Mouse (Mus musculus) megakaryocyte, adult 5-6 weeks (primary cell): Measurements from ENCODE around the gene Prune1. TPM values are rescaled to one million over a fixed set of nuclear protein-coding genes. Genes with fewer than 3 reads are reported as not detected.

ENCODE experiments used
- ATAC-seq: 2 replicates; pipeline ENCODE4 v1.8.0; 2016; ENCODE audit warnings: mild to moderate bottlenecking, inconsistent platforms; ENCODE audit not compliant: poor library complexity, severe bottlenecking
- total RNA-seq, 2 experiments: library from RNA; stranded (forward) in 1 of 2; stranded (reverse) in 1 of 2; fragments of 153-499, 151-499 nt in 1 of 2; fragments of 221-1000, 200-1000 nt in 1 of 2; gene quantifications; 2 replicates each; pipeline versions ENCODE4 v1.2.3 to v1.2.4; 2015 to 2017

The Prune1 gene
- total RNA-seq, 2 experiments from 2014 or later: 10.2 to 12.4 TPM

DNA sequence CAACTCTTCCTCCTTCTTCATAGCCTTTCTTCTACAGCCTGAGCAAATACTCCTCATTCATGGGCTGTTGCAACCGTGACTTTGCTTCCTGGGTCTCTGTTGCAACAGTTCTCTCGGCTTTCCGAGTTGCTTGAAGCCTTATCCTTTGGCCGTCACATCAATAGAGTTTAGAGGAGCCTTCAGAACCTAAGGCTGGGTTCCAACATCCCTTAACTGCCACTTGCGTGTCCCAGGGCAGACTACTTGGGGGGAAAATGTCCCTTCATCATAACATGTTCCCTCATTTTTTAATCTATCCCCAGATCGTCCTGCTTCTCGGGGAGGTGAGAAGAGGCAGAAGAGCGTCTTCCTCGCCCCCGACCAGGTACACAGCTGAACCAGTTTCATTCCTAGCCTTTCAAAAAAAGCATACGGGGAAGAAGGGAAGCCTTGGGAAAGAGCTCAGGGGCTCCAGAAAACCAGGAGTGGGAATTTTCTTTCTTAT is 547 bp upstream of the Prune1 start:
- peak; percentile 61 for ATAC-seq

DNA sequence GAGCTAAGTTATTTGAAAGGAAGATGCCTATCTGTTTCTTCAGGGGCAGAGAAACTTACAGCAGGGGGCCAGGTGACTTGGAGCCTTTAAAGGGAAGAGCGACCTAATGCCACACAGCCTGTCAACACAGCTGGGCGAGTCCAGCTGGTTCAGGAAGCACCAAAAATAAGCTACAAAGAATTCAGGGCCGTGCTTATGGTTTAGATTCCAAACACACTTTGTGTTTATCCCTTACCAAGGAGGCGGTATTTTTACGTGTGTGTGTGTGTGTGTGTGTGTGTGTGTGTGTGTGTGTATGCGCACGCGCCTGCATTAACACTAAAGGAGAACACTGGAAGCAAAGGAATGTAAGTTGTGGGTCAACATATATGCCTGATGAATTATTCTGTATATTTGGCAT is 1.1 kb downstream of the Prune1 start:
- no peak for ATAC-seq

DNA sequence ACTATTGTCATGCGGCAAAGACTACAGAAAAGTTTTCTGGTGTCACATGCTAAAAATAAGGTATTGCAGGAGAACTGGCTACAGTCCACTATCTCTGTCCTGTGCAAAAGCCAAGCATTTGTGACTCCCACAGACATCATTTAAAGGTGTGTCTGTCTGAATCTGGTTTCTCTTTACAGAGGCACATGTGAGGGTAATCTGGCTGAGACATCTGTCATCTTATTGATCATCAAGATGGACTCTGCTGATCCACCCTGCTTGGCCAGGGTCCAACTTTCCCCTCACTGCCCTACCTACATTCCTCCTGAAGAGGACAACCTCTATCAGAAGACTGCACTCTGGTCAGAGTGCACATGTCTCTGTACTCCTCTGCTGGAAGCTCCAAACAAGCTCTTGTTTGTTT is 4.7 kb downstream of the Prune1 start:
- no peak for ATAC-seq

DNA sequence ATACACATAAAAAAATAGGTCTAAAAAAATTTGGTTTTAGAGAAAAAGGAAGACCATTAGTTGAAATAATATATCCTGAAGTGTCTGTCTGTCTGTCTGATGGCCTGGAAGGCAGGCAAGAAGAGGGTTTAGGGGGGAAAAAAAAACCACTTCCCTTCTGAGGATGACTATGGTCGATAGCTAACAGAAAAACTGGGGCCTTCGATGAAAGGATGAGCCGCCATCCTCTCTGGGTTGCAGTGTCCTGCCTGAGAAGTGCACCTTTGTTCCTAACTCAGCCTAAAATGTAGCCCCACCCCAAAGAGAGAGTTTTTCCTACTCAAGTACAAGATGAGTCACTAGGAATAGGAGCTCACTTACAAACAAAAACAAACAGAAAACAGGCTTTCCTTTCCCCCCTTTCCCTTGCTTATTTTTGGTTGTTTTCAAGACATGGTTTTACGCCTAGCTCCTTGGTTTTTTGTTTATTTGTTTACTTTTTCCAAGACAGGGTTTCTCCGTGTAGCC is 5.4 kb downstream of the Prune1 start:
- no peak for ATAC-seq

DNA sequence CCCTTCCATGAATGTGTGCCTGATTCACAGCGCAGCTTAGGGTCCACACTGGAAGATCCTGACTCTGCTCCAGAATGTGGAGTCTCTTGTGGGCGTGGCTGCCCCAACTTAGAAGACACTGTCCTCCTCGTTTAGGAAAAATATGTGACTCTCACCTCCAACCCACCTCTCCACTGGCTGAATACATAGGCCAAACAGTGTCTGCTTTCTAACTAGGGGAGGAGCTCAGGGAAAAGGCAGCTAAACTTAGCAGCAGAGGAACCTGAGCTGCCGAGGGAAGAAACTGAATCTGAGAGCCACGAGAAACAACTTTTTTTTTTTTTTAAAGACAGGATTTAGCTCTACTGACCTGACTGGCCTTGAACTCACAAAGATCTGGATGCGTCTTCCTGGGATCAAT is 6.7 kb downstream of the Prune1 start:
- no peak for ATAC-seq

DNA sequence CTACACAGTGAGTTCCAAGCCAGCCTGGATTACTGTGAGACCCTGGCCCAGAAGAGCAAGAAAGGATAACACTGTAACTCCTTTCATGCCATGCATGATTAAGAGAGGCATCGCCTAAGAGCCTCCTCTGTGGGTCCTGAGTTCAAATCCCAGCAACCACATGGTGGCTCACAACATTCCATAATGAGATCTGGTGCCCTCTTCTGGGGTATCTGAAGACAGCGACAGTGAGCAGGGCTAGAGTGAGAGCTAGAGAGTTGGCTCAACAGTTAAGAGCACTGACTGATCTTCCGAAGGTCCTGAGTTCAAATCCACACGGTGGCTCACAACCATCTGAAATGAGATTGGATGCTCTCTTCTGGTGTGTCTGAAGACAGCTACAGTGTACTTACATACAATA is 7.4 kb downstream of the Prune1 start:
- ATAC-seq: no peak

DNA sequence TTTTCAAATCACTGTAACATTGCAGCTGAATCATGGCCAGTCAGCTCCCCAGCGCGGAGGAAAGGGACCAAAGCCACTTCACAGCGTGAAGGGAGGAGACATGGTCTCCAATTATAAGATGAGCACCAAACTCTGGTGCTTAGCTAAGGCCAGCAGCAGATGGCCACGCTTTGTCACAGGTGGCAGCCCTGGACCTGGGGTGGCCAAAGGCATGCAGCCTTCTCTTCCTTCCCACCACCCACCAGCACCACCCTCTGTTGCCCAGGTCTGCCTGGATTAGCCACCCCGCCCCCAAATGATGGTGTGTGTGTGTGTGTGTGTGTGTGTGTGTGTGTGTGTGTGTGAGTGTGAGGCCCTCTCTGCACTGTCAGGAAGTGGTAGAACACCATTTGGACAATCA is 8.4 kb downstream of the Prune1 start:
- ATAC-seq: no peak

DNA sequence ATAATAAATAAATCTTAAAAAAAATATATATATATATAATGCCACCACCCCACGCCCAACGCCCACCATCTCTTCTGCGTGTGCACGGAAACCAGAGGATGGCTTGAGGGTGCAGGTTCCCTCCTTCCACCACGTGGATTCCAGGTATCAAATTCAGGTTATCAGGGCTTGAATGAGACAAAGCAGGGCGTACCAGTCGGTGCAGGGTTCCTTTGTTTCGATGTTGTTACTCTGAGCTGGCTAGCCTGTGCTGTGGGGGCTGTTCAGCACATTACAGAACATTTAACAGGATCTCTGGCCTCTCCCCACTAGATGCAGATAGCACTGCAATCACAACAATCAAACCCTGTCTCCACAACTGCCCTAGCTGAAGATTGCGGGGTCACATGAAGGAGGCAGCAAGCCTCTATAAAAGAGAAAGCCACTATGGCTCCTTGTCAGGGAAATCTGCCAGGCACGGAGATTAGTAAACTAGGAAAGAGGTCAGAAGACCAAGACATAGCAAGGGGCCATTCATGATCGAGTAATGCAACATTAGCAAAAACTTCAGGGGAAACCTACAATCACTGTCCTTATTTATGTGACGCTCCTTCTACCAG is 11.0 kb downstream of the Prune1 start:
- ATAC-seq: no peak

DNA sequence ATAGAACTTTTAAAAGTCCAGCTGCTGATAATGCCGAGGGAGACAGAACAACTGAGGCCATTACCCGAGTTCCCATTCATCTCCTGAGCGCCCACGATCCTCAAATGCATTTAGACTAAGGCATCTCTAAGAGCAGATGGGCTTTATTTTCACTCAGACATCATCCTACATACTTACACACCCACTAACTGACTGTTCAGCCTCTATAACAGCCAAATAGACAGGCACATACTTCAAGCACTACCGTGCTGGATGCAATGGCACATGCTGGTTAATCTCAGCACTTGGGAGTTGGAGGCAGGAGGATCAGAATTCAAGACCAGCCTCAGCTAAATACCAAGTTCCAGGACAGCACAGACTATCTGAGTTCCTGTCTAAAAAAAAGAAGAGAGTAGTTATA is 12.1 kb downstream of the Prune1 start:
- ATAC-seq: no peak

DNA sequence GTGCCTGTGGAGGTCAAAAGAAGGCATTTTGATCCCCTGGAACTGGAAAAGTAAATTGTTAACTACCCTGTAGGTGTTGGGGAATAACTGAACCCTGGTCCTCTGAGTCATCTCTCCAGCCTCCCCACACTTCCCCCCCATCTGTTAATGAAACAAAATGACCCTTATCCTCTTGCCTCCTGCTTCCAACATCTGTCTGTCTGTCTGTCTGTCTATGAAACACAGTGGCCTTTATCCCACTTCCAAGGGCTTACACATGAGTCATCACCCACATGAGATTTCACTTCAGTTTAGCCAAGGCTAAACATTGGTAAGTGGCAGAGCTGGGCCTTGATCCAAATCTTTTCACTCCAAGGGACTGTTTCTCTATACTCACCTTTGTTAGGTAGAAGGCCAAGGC is 14.0 kb downstream of the Prune1 start:
- ATAC-seq: no peak

DNA sequence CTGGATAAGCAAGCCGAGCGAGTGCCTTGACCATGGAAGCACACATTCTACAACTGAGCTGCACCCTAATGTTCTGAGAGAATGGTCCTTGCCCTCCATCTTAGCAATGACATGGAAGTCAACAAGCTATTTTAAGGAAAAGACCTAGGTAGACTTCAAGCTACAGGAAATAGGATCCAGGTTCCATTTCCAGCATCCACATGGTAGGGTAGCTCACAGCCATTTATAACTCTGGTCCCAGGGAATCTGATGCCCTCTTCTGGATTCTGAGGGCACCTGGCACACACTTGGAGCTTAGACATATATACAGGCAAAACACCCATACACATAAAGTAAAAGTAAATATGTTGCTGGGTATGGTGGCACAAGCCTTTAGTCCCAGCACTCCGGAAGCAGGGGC is 15.8 kb downstream of the Prune1 start:
- no peak for ATAC-seq

DNA sequence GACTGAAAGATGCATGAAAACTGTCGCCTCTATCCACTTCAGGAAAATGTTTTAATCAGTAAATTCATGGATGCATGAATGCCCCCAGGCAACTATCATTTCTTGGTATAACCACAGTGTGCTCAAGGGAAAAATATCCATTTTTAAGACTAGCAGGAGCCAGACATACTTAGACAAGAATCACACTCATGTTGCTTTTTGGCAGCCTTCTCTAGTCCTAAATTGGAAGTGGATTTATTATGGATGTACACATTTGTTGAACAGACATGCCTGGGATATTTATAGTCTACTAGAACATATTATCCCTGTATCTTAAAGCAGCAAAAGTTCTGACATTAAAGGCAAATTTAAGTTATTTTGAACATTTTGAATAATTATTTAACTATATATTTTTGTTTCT is 17.2 kb downstream of the Prune1 start:
- ATAC-seq: no peak

DNA sequence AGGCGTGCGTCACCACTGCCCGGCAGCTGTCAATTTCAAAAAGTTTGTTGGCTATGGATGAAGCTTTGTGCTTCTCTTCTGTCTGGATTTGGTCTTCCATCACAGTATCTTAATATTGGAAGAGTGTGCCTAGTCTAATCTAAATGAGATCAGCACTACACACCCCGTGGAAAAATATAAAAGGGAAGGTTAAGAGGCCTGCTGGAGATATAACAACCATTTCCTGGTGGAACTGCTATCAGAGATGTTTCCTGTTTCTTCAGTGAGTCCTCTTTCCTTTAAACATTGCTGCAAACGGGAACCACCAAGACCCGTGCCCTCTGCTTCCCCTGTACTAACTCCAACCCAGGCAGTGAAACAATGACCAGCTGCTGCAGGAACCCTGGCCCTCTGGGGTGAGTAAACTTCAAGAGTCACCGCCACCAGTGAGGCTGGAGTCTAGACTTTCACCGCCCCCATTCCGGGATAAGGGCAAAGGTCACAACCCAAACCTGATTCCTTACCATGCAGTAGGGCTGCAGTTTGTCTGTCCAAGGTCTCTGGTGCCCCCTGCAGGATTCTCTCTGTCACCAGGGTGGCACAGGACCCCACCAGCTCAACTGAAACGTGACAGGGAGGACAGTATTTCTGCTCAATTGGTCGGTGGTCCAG is 18.7 kb downstream of the Prune1 start:
- peak; percentile 99 for ATAC-seq

DNA sequence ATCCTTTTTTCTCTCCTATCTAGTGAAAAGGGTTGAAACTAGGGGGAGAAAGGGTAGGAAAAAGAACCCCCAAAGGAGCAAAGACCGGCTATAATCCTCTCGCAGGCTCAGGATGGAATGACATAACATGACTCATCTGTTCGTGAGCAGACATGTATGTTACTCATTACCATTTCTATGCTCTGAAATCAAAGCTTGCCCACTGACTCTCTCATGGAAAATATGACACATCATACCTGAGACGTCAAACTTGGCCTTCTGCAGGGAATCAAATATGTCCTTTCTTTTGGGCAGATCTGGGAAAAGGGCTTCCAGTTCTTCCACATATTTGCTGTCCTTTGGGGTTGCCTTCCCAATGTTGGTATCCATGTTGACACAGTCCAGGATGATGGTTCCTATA is 19.9 kb downstream of the Prune1 start:
- ATAC-seq: no peak

DNA sequence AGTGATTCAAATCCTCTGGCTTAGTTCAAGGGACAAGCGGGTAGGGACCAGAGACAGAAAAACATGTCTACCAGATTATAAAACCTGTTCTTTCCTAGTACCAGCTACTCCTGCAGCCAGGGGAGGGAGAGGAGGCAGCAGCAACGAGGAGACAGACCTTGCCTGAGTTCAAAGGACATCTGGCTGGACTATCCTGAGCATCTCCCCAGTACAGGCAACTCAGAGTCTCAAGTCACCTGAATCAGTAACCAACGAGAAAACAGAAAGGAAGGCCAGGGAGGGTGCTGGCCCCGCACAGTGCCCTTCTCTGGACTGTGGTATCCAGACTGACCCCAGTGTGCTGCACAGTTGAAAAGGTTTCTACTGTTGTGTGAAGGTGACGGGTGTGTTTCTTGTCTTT is 24.9 kb downstream of the Prune1 start:
- ATAC-seq: no peak

DNA sequence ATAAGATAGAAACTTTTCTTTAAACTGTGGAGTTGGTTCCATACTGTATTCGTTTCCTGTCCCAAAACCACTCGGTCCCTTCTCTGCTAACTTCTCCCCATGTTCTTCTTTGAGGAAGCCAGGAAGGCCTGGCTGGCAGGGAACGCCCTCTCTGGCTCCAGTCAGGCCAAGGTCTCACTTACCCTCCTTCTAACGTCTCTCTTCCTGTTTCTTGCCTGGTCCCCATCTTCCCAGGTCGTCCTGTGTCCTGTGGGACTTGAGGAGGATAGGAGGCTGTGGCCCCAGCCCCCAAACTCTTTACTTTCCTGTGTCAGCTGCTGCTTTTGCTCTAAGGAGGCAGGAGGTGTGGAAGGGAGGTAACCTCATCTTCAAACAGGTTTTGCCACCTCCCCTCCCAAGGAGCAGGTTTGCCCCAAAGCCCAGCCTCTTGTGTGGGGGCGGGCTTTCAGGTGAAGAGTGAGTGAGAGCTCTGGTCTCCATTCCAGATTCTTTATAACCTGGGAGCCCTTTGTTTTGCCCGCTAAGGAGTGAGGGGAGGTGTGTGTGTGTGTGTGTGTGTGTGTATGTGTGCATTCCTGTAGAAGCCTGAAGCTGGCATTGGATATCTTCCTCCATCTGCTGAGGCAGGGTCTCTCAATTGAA is 31.0 kb downstream of the Prune1 start, which contains the start of gene Bnipl:
TSS of gene Bnipl (minus strand) at position 411 of the 642 bp plus-strand sequence.
- ATAC-seq: no peak

DNA sequence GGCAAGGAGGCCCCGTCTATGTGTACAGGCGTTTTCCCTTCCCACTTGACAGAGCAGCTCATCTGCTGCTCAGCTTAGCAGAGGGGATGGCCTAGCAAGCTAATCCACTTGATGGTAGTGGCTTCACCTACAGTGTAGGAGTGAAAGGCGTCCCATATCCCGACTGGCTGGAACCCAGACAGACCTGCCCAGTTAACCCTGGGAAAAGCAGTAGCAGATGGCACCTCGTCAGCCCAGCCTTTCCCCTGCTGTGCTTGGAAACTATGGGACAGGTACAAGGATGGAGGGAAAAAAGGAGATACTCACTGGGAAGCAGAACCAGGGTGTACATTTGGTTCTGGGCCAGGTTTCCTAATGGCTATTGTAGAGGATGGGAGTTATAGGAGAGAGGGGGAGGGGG is 31.5 kb downstream of the Prune1 start:
- no peak for ATAC-seq

DNA sequence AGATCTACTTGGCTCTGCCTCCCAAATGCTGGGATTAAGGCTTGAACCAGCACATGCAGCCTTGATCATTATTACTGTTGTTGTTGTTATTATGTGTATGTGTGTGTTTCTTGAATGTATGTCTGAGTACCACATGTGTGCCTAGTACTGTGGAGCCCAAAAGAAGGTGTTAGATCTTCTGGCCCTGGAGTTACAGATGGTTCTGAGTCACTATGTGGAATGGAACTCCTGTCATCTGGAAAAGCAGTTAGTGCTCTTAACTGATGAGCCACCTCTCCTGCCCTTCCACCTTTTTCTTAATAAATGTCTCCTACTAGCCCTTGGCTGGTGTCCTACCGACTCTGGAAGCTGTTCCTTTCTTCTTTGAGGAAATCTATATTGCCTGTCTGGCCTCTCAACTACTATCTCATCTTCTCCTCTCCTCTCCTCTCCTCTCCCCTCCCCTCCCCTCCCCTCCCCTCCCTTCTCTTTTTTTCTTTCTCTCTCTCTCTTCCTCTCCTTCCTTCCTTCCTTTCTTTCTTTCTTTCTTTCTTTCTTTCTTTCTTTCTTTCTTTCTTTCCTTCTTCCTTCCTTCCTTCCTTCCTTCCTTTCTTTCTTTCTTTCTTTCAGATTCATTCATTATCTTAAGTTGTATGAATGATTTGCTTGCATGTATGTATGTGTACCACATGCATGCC is 34.1 kb downstream of the Prune1 start:
- no peak for ATAC-seq

DNA sequence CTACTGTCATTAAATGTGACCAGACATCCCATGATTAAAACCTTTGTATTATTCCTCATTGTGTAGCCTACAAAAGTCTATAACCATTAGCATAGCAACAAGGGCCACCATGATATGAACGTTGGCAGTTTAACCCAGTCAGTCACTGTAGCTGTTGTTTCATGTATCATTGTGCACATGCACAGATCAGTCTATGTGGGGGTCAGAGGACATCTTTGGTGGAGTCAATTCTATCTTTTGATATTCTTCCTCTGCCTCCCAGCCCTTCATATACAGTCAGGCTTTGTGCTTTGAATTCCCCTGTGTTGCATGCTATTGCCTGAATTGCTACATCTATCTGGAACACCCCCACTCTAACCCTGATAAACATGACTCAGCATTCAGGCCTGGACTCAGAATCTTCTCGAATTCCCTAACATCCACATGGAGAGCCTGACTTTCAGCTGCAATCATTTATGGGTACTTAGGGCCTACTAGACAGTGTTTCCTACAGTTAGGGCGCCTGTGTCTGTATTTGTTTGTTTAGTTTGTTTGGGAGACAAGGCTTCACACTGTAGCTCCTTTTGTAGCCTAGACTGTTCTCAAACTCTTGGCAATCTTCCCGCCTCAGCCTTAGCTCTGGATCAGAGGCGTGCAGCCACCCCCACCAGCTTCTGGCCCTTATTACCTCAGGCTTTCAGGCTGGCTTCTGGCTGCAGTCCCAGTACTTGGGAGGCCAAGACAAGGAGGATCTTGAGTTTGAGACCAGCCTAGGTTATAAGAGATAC is 35.2 kb downstream of the Prune1 start:
- ATAC-seq: 0 out of 2 replicates have a peak, but pooled peaks have one; percentile 24

DNA sequence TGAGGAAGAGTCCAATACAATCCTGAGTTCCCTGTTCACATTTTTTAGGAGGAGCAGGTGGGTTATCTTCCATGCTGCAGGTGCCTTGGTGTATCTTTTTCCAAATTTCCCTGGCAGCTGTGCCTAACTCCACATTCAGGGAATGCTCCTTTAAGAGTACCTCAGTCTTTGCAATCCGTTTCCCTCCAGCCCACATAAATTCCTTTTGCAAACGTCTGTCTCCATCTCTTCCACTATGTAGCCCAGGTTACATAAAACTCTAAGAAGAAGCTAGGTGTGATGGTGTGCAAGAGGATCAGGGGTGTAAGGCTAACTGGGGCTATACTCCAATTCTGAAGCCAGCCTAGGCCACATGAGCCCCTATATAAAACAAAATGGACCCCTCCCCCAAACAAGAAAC is 38.8 kb downstream of the Prune1 start:
- no peak for ATAC-seq

DNA sequence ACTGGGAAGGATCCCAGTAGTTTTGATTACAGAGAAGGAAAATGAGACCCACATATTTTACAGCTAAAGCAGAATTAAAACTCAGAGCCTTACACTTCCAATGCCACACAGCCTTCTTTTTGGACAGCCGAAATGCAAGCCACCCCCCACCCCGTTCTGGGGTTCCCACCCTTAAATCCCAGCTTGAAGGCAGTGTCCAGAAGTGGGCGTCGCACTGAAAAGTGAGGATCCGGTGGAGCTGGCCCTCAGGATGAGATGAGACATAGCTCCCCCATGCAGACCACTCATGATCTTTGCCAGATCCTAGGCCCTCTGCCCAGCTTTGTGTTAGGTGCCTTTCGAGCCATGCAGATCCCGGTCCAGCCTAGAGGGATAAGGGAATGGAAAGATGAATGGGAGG is 40.4 kb downstream of the Prune1 start, which contains the start of gene Gm128:
TSS of gene Gm128 (minus strand) at position 101 of the 400 bp plus-strand sequence.
- ATAC-seq: no peak
